Mouse (Mus musculus): Measurements from ENCODE around the gene Hist1h2bg.
"Not testable (repeated sequence)": the region's sequence is repeated elsewhere in the genome, so short reads cannot be mapped to it uniquely, and the experiment has no call there.

Hist1h2bg gene

DNA sequence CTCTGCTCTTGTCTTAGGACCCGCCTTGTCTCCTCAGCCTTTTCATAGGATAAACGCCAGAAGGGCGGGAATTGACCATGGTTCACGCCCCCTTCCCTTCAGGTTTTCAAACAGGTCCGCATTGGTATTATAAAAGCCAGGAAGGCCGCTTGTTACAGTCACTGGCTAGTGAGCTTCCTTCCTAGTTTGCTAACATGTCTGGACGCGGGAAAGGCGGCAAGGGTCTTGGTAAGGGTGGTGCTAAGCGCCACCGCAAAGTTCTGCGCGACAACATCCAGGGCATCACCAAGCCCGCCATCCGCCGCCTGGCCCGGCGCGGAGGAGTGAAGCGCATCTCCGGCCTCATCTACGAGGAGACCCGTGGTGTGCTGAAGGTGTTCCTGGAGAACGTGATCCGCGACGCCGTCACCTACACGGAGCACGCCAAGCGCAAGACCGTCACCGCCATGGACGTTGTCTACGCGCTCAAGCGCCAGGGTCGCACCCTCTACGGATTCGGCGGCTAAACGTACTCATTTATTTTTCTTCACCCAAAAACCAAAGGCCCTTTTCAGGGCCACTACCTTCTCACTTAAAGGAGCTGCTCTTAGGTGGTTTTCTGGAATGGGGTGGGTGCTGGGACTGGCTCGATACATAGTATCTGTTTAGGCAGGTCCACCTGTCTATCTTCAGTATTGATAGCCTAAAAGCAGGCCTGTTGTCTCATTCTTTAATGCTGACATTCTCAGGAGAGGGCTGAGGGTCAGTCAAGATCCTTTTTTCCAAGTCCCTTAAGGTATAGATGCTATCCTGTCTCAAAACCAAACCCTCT is 10.4 kb downstream of the Hist1h2bg start, which contains the start of gene Hist1h4d:
Hist1h4d (plus strand) TSS at position 191 of the 811 bp plus-strand sequence.
- in situ Hi-C loops (cut with MboI, MseI) = no loop called here

DNA sequence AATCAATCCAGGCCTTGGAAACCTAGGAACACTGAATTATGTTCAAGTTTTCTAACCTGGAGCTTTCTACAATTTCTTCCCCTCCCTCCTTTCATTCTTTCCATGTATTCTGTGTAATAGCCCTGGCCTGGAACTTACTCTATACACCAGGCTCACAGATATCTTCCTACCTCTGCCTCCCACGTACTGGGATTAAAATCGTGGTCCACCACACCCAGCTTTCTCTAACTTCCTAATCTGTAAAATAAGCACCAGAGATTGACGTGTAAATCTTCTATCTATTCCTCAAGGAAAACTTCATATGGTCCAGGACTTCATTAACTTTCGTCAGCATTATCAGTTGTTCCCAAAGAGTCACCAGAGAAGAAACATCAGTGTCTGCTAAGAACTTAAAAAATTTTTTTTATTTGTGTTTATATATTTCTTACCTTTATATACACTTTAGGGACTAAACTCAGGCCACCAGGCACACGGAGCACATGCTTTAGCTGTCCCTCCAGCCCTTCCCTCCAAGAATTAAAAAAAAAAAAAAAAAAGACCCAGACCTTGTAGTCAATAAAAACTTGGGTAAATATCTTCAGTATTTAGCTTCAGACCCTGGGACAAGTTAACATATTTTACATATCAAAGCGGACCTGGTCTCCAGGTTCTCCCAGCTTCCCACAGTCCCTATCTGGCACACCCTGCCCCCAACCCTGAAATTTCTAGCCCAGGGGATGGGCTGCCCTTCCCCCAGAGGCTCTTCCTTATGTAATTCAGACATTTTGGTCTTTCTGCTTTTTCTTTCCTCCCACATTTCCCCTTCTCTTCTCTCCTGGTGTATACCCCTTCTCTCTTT is 11.2 kb downstream of the Hist1h2bg start:
- in situ Hi-C loops (cut with MboI, MseI) = no loop called here

- in situ Hi-C loops (cut with MboI, MseI) = no loop called here
These were observed 12.3 kb downstream of the Hist1h2bg start for GRCm38 (mm10) chr13:23583387-23584068.

DNA sequence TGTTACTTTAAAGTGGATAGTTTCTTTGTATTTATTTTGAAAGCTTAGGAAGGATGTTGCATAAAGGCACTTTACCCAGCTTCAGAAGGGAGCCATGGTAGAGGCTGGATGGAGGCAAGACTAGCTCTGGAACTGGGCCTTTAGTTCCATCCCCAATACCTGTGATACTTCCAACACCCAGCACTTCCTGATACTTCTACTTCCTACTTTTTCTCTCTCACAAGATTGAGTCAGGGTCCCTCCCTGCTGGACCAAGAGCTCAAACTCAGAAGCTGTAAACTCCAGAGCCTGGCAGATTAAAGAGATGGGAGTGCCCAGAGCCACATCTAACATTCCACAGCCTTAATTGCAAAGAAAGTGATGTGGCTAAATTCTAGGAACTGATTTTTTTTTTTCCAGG is 13.1 kb downstream of the Hist1h2bg start:
- in situ Hi-C loops (cut with MboI, MseI) = no loop called here

- in situ Hi-C loops (cut with MboI, MseI) = no loop called here
These were observed 13.8 kb downstream of the Hist1h2bg start for GRCm38 (mm10) chr13:23585029-23585441.

DNA sequence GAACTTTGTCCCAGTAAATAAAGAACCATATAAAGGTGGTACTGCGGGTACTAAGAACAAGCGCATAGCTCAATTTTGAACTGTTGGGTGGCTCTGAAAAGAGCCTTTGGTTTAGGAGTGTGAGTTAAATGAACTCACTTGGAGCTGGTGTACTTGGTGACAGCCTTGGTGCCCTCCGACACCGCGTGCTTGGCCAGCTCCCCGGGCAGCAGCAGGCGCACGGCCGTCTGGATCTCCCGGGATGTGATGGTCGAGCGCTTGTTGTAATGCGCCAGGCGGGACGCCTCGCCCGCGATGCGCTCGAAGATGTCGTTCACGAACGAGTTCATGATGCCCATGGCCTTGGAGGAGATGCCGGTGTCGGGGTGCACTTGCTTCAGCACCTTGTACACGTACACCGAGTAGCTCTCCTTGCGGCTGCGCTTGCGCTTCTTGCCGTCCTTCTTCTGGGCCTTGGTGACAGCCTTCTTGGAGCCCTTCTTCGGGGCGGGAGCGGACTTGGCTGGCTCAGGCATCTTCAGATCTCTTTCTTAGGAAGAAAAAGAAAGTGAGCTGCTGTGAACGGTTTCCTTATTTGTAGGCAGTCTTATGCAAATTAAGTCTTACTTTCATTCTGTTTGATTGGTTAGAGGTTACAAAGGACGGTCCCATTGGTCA is 14.4 kb downstream of the Hist1h2bg start:
- in situ Hi-C loops (cut with MboI, MseI) = not testable (repeated sequence)

DNA sequence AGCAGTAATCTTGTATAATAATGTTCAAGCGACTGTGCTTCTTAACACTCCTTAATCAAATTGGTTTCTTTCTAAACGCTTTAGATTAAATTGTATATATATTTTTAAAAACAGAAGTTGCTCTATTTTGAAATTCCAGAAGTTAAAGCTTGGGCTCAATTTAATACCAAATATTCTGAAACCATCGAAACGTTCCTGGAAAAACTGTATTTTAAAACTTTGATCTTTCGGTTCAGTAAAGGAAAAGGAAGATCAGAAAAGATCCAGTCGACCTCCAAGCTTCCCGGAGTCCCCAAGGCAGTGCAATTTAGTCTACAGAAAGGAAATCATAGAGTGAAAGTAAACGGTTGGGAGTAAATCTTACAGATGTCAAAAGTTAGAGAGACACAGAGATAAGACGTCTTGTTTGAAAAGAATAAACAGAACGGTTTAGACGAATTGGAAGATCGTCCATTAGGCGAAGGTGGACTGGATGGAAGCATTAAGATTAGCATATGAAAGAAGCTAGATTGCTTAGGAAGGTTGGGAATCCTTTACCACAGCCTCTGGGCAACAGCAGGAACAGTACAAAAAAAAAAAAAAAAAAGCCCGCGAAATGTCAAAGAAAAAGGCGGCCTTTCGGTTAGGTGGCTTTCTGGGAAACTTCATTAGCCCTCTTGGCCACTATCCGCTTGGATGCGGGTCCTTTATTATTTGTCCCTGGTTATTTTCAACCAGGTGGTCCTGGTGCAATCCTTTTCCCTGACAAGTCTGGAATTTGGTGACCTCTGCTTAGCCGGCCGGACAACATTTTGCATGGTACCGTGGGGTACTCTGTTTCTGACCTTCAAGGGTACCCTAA is 15.1 kb downstream of the Hist1h2bg start:
- in situ Hi-C loops (cut with MboI, MseI) = no loop called here

- in situ Hi-C loops (cut with MboI, MseI) = no loop called here
These were observed 15.7 kb downstream of the Hist1h2bg start for GRCm38 (mm10) chr13:23586940-23587225.

- in situ Hi-C loops (cut with MboI, MseI) = no loop called here
These were observed 20.0 kb downstream of the Hist1h2bg start for GRCm38 (mm10) chr13:23591206-23591605.

DNA sequence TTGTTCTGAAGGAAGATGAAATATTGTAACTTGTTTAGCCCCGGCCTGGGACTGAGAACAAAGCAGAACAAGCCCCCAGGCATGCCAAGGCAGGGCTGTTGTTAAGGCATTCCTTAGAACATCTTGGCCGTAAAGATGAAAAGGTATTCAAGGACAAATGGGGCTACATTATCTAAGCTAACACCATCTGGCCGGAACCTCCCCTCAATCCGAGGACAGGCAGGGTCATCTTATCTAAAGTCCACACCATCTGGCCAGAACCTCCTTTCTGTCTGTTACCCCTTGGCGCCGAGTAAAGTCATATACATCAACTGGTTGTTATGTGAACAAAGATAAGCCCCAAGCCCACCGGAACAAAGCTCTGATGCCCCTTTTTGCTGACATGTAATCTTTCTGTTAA is 20.7 kb downstream of the Hist1h2bg start:
- in situ Hi-C loops (cut with MboI, MseI) = not testable (repeated sequence)

- in situ Hi-C loops (cut with MboI, MseI) = no loop called here
These were observed 21.4 kb downstream of the Hist1h2bg start for GRCm38 (mm10) chr13:23592614-23593013.

GRCm38 (mm10) chr13:23593051-23593770 is 22.0 kb downstream of the Hist1h2bg start:
- in situ Hi-C loops (cut with MboI, MseI) = no loop called here

GRCm38 (mm10) chr13:23595185-23595584 is 24.0 kb downstream of the Hist1h2bg start:
- in situ Hi-C loops (cut with MboI, MseI) = no loop called here

DNA sequence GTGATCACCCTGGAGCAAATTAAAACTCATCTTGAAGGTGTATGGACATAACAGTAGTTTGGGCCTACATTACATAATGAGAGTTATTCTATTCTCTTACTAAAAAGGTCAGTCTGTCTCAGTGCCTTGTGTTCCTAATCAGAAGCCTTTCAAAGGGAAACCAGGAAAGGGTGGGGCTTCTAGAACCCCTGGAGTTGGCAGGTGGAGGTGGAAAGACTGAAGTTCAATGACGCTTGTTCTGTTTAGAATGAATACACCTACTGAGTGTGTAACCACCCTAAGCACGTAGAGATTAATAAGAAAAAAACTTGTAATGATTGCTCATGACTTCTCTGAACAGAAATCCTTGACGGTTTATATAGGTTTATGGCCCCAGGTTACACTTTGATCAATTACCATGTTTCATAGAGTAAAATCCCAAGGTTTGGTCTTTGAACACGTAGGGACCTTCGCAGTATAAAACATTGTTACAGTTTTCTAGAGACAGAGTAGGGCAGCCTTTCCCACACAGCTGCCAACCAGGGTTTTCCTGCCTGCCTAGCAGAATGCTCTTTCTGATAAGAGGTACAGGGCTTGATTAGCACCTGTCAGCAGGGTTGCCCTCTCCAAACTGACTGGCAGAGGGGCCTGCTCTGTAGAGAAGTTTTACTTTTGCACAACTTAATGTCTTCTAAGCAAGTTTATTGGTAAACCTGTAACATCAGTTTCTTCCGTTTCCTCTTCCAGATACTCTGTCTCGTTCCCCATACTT is 24.6 kb downstream of the Hist1h2bg start:
- in situ Hi-C loops (cut with MboI, MseI) = no loop called here

DNA sequence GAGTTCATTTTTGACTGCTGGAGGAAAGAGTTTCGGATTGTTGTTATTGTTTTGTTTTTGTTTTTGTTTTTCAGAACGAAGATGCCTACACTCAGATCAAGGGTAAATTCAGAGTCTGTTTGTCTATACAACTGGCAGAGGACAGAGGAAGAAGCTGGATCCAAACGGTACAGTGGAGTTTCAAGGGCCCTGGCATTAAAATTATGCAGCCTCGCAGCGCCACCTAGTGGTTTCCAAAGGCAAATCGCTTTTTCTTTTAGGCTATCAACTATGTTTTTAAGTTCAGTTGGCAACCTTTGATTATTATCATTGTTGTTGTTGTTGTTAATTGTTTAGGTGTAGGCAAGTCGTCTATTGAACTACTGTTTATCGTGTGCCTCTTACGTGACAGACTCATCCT is 26.8 kb downstream of the Hist1h2bg start:
- in situ Hi-C loops (cut with MboI, MseI) = no loop called here

DNA sequence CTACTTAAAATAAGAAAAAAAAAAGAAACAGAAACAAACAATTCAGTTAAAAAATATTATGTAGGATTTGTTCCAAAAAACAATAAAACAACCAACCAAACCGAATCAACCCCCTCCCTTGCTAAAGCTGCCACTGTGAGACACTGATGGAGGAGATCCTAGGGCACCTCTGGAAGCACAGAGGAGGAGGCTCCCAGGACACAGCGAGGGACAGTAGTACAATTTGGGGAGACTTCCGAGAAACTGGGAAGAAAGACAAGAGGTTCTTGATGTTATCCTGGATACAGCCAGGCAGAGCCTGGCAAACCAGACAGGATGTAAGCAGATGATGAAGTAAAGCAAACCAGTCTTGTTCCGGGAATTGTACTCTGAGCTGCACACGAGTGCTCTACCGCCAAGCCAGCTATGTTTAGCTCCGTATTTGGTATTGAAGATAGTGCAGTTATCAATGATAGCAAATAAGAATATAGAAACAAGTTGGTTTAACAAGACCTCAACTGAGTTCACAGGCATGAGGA is 32.0 kb downstream of the Hist1h2bg start:
- in situ Hi-C loops (cut with MboI, MseI) = no loop called here

GRCm38 (mm10) chr13:23604452-23604851 is 33.3 kb downstream of the Hist1h2bg start:
- in situ Hi-C loops (cut with MboI, MseI) = no loop called here

- in situ Hi-C loops (cut with MboI, MseI) = no loop called here
These were observed 33.9 kb downstream of the Hist1h2bg start for GRCm38 (mm10) chr13:23605052-23605451.

- in situ Hi-C loops (cut with MboI, MseI) = no loop called here
These were observed 38.0 kb downstream of the Hist1h2bg start for GRCm38 (mm10) chr13:23609209-23609608.

All from T-helper 2 cell (primary cell).